Mouse (Mus musculus) gastrocnemius, postnatal 4 days (tissue): ENCODE results near the gene Olfr655. TPM values are rescaled to one million over a fixed set of nuclear protein-coding genes. Genes with fewer than 3 reads are reported as not detected.

Source experiments
- DNase-seq, 2 experiments: peaks; one replicate each; pipeline ENCODE4 v3.0.0; 2021 to 2022; ENCODE audit warnings: low spot score in 2 of 2, mixed read lengths in 2 of 2
- long read RNA-seq, 2 experiments: library from polyadenylated mRNA; stranded (forward); transcript quantifications; one replicate each; pipeline ENCODE4 v2.0.0; 2021
- total RNA-seq, 2 experiments: library from RNA; stranded (reverse); gene quantifications; 2 replicates each; pipeline ENCODE4 v1.2.3; 2021

Gene Olfr655
- not detected for total RNA-seq
- long read RNA-seq, experiment 1, result 0 reads
- long read RNA-seq, experiment 2, result 0 reads

DNA sequence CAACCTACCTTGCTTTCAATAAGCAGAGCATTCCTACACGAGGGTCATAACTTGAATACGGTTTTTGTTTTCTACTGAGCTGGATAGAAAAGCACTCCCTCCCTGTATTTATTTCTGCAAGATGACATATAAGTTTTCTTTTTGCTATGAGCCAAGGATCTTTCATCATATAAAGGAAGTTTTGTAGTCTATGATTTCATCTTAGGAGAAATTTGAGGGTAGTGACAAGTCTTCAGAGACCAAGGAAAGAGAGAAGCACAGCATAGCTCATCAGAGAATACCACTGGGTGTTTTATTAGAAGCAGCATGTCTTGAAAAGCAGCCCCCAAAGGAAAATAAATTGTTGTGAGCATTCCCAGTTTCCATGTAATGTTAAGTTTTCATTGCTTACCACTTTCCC, at the start of gene Olfr655:
Gene Olfr655, minus strand, starts transcription at position 101 of the 400 bp plus-strand sequence.
- DNase-seq, result no peak

DNA sequence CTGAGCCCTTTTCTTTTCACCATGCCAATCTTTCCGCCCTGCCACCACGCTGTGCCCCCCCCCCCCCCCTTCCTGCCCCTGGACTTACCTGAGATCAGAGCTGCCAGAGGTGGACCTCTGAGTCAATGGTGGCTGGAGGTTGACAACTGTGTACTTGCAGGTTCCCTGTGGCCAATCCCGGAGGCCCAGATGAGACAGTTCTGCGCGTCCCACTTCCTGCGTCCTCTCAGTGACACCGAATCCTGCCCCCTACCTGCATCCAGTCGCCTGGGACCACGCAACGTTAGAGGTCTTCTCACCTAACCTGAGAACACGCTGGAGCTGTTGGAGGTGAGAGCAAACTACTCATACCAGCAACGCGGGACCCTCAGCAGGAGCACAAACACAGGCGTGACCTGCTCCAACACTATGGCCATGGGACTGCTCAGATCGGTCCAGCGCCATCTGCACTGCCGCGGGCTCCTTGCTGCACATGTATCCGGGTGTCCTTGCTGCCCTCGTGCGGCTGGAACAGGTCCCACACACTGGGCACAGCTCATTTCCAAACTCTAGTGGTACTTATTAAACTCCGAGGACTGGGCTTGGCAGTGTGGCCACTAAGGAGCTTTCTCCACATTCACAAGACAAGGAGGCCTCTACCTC, 45.4 kb upstream of the Olfr655 start, which contains the start of gene Olfr658:
Gene Olfr658, minus strand, starts transcription at position 465 of the 642 bp plus-strand sequence.
- DNase-seq, result no peak

DNA sequence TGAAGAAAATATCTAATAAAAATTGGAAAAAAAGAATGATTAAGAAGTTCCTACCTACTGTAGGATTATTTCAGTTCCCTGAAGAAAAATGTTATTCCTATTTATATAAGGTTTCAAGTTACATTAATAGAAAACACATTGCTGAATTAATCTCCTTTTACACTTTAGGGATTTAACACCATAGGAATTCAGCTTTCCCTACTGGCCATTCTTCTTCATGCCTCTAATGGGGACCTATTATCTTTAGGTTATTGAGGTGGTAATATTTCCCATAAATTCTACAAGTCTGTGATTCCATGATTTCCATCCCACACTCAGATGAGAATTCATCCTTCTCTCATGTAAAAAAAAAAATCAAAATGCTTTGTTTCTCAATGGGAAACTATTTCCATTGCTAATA, 22.9 kb upstream of the Olfr655 start, which contains the start of gene Olfr657:
Gene Olfr657, plus strand, starts transcription at position 301 of the 400 bp plus-strand sequence.
- DNase-seq, result no peak

DNA sequence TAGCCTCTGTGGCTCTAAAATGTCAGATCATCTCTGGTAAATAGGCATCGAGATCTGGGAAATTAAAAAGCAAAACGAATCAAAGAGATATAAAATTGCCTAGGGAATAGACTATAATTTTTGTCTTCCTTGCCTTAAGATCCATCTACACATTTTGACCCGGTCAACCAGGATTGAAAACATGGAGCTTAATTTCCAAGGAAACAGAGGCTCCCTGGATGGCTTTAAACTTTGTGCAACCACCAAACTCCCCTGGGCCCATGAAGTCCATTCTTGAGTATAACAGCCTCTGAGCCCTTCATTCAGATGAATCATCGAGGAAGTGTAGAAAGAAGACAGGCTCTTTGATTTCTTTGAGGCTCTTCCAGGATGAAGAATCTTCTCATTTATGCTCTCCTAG, 12.1 kb upstream of the Olfr655 start, which contains the start of gene Olfr656:
Gene Olfr656, plus strand, starts transcription at position 301 of the 400 bp plus-strand sequence.
- no peak for DNase-seq

DNA sequence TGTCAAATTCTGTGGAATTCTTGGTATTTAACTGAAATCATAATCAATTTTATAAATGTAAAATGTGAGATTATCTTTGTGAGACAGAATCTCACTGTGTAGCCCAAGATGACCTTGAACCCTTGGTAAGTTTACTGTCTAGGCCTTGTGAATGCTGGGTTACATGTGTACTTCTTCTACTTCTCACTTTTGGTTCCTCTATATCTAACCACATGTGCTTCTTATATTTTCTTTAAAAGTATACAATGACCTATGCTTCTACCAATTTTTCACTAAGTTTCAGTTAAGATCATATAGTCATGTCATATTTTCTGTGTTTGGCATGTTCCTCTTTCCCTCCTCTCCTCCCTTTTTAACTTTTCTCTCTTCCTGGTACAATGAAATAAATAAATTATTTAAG, 3.1 kb upstream of the Olfr655 start:
- no peak for DNase-seq

DNA sequence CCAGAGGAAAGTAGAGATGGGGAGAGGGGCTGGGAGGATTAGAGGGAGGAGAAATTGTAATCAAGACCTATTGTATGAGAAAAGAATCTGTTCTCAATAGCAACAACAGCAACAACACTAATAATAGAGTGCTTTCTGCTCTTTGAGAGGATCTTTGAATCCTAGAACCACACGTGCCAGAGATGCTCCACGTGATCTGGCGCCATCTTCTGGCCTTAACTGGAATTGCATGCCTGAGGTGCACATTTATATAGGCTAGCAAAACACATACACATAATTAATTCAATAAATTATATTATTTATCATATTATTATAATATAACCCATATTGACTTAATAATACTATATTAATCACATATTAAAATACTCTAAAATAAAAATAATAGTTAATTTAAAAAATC, 1.6 kb upstream of the Olfr655 start:
- DNase-seq, result no peak

DNA sequence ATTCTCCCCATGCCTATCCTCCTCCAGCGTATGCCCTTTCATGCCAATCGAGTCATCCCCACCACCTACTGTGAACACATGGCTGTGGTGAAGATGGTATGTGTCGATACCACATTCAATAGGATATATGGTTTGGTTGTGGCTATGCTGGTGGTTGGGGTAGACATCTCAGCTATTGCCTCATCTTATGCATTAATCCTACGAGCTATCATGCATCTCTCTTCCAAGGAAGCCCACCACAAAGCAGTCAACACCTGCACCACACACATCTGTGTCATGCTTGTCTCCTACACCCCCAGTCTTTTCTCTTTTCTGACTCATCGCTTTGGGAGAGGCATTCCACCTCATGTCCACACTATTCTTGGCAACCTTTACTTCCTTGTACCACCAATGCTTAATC, 13.3 kb downstream of the Olfr655 start:
- no peak for DNase-seq

DNA sequence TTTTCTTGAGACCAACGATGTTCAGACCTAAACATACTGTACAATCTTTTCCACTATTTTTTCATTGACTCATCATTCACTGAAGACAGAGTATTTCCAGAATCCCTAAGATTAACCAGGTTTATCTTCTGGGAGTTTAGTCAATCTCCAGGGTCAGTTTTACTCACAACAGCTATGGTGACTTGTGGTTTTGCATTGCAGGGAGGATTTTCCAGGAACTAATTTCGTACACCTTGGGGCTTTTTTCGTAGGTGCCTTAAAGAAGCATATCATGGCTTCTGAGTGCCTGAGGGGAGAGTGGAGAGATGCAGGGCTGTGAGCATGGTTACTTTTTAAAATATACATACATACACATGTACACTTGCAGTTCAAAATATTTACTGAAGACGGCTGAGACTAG, 14.9 kb downstream of the Olfr655 start, which contains the start of gene Olfr654:
Gene Olfr654, plus strand, starts transcription at position 301 of the 400 bp plus-strand sequence.
- DNase-seq, result no peak

DNA sequence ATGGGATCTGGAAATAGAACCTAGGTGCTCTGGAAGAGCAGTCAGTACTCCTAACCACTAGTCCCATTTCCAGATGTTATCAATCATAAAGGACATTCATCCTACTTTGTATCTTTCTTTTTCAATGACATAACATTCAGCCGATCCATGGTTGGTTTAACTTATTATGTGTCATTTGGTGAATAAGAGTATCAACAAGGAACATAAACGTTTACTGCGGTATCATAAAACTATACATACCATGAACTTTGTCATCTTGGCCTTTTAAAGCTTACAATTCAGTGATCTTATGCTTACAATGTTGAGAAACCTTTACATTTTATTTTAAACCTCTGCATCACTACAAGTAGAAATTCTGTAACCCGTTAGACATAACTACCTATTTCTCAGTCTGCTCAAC, 20.1 kb downstream of the Olfr655 start:
- no peak for DNase-seq

DNA sequence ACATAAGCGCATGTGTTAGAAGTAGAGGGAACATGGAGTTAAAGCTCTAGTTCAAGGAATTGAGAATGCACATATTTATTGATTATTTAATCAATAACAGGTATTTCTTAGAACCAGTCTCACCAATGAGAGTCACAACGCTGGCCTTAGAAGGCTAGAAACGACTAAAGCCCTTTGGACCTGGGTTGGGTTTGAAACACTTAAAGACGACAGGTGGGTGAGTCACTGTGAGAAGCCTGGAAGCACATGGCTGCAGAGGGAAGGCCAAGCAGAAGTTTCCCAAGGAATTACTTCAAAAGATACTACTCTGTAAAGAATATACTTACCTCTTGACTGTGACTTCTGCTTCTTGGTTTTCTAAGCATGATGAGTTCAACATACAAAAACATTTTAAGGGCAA, 20.7 kb downstream of the Olfr655 start:
- no peak for DNase-seq

DNA sequence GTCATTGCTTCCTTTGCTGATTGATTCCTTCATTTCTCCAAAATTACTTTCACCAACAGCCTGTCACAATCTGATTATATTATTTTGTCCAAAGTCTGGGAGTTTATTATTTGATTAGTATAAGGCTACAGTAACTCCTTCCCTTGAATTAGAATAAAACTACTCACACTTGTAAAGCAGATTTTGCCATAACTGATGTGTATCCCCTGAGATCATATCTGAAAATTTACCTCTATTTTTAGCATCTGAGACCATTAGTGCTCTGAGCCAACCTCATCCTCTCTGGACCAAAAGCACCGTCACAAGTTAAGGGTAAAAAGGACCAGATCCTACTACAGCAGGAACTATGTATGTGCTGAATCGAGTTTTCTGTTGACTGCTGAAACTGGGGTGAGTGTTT, 24.6 kb downstream of the Olfr655 start, which contains the start of gene Olfr653:
Gene Olfr653, plus strand, starts transcription at position 301 of the 400 bp plus-strand sequence.
- DNase-seq, result no peak

DNA sequence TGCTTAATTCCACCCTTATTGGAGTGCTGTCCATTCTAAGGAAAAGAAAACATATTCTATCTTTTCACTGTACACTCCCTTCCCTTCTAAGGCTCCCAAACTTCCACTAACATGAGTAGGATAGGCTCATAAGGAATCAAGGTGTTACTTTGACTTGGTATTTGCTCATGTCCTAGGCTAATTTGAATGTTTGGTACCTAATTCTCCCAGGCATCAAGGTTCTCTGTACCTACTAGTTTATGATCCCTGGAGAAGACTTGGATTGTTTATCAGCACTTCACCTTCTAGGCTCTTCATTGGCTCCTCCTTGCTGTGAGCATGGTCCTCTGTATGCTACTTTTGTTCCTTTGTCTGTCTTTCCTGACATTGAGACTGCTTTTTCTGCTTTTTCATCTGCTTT, 41.0 kb downstream of the Olfr655 start, which contains the start of gene Olfr652:
Gene Olfr652, plus strand, starts transcription at position 301 of the 400 bp plus-strand sequence.
- no peak for DNase-seq

DNA sequence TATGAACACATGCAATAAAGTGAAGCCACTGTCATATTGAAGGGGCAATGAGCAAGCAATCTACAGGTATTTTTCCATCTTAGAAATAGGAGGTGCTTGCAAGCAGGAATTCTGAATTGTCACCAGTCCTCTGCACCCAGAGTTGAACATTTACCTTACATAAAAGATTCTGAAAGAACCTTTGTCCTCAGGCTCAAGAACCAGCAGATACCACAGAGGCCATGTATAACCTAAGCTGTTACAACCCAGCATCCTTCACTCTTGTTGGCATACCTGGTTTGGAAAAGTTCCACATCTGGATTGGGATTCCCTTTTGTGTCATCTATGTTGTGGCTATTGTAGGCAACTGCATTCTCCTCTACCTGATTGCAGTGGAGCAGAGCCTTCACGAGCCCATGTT, 48.9 kb downstream of the Olfr655 start:
- no peak for DNase-seq

DNA sequence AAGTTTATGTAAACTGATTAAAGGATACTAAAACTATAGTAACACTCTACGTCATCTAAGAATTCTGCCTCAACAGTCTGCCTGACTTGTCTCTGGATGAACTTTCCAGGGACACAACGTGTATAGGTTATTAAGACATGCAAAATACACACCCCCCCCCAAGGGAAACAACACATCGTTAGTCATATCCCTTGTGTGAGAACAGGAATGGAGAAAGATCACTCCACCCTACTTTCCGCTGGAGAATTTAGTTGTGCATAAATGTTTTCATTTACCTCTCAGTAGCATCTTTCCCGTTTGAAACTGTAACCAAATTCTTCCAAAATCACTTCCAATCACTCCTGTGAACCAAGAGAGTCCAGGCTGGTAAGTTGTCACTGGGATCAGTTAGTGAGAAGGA, 51.7 kb downstream of the Olfr655 start, which contains the start of gene Olfr651:
Gene Olfr651, plus strand, starts transcription at position 301 of the 400 bp plus-strand sequence.
- DNase-seq, result no peak

Other genes with a start within 250 kb of the Olfr655 start
- gene Trim12c, start 248.4 kb downstream of the Olfr655 start, total RNA-seq, result 1 to 10 TPM; 2.6 to 3.5 TPM
- under 1 TPM; 0.05 to 0.08 TPM for gene Trim30b, start 231.9 kb downstream of the Olfr655 start, total RNA-seq
- gene Trim30c, start 200.9 kb downstream of the Olfr655 start, total RNA-seq, result under 1 TPM in 1 of 2 experiments, not detected in 1; 0.21 TPM
- 1 to 10 TPM; 1.4 to 1.5 TPM for gene Trim30a, start 136.6 kb downstream of the Olfr655 start, total RNA-seq
- under 1 TPM; 0.32 to 0.62 TPM for gene Trim30d, start 93.9 kb downstream of the Olfr655 start, total RNA-seq
- gene Olfr651, start 51.6 kb downstream of the Olfr655 start, total RNA-seq, result not detected
- gene Olfr652, start 40.9 kb downstream of the Olfr655 start, total RNA-seq, result not detected
- not detected for gene Olfr653, start 24.5 kb downstream of the Olfr655 start, total RNA-seq
- not detected for gene Olfr654, start 14.8 kb downstream of the Olfr655 start, total RNA-seq
- gene Olfr656, start 12.2 kb upstream of the Olfr655 start, total RNA-seq, result not detected
- not detected for gene Olfr657, start 23.0 kb upstream of the Olfr655 start, total RNA-seq
- not detected for gene Olfr658, start 45.5 kb upstream of the Olfr655 start, total RNA-seq
- not detected for gene Olfr659, start 65.0 kb upstream of the Olfr655 start, total RNA-seq
- gene Olfr661, start 84.7 kb upstream of the Olfr655 start, total RNA-seq, result not detected
- gene Usp17le, start 175.7 kb upstream of the Olfr655 start, total RNA-seq, result not detected
- not detected for gene Usp17lb, start 240.8 kb upstream of the Olfr655 start, total RNA-seq